Mouse (Mus musculus) C2C12 (cell line): ENCODE measurements around the gene Filip1l. TPM values are rescaled to one million over a fixed set of nuclear protein-coding genes. Genes with fewer than 3 reads are reported as not detected.
"Not testable (repeated sequence)": the region's sequence is repeated elsewhere in the genome, so short reads cannot be mapped to it uniquely, and the experiment has no call there.

Experiments used
- H3K27me3 ChIP-seq: one replicate; pipeline ENCODE4 v1.6.1; 2011; ENCODE audit not compliant: control insufficient read depth, insufficient read depth, insufficient read length
- H3K36me3 ChIP-seq: one replicate; pipeline ENCODE4 v1.6.1; 2011; ENCODE audit not compliant: control insufficient read depth, insufficient read depth
- H3K4me3 ChIP-seq: one replicate; pipeline ENCODE4 v1.5.1; 2011; ENCODE audit warnings: mild to moderate bottlenecking, control low read depth; ENCODE audit not compliant: poor library complexity, insufficient read depth, severe bottlenecking
- H3K79me2 ChIP-seq: one replicate; pipeline ENCODE4 v1.6.1; 2011; ENCODE audit not compliant: control insufficient read depth, insufficient read depth
- H3K79me3 ChIP-seq: one replicate; pipeline ENCODE4 v1.6.1; 2011; ENCODE audit warnings: low read depth, control low read depth
- H3ac ChIP-seq: one replicate; pipeline ENCODE3; 2011; ENCODE audit warnings: low read depth; ENCODE audit not compliant: control insufficient read depth, insufficient read length
- CEBPB ChIP-seq: IDR thresholded peaks from one replicate; pipeline ENCODE4 v1.6.1; 2011; ENCODE audit warnings: low read depth, mild to moderate bottlenecking, control low read depth, moderate library complexity
- CTCF ChIP-seq: IDR thresholded peaks from one replicate; pipeline ENCODE4 v1.5.1; 2011; ENCODE audit not compliant: control insufficient read depth, insufficient read depth, insufficient read length
- FOSL1 ChIP-seq: IDR thresholded peaks from one replicate; pipeline ENCODE4 v1.8.0; 2011; ENCODE audit warnings: mild to moderate bottlenecking, low read length; ENCODE audit not compliant: poor library complexity, insufficient read depth, severe bottlenecking
- MAX ChIP-seq: IDR thresholded peaks from one replicate; pipeline ENCODE4 v1.6.1; 2011; ENCODE audit warnings: mild to moderate bottlenecking, control low read depth
- MYOD1 ChIP-seq: IDR thresholded peaks from one replicate; pipeline ENCODE4 v1.6.1; 2011; ENCODE audit warnings: low read depth; ENCODE audit not compliant: control insufficient read depth, insufficient read length
- MYOG ChIP-seq: IDR thresholded peaks from one replicate; pipeline ENCODE4 v1.6.1; 2011; ENCODE audit not compliant: control insufficient read depth, insufficient read length; ENCODE audit errors: extremely low read depth
- USF1 ChIP-seq: IDR thresholded peaks from one replicate; pipeline ENCODE4 v1.6.1; 2011; ENCODE audit warnings: low read depth, mild to moderate bottlenecking, control low read depth, moderate library complexity
- polyA plus RNA-seq: library from polyadenylated mRNA; unstranded; fragments of >200 nt; fragmentation: generic; extraction: Trizol; gene quantifications from one replicate; pipeline ENCODE4 v1.2.1, GENCODE M21; 2012; ENCODE audit warnings: missing spikeins

The Filip1l gene
- polyA plus RNA-seq, 1 experiment, result 18.8 TPM

- Histone ChIP-seq H3K79me3 (no peaks in the 10 kb centered on the region), H3K79me2 (no peaks in the 10 kb centered on the region)
Measured at GRCm38 (mm10) chr16:57389566-57390251, 36.8 kb downstream of the Filip1l start.

GRCm38 (mm10) chr16:57391171-57391570 lies 38.3 kb downstream of the Filip1l start:
- H3K79me2 ChIP-seq, H3ac ChIP-seq, H3K27me3 ChIP-seq, H3K4me3 ChIP-seq, H3K79me3 ChIP-seq, H3K36me3 ChIP-seq: not testable (repeated sequence)

More at GRCm38 (mm10) chr16:57389566-57390251, 36.8 kb downstream of the Filip1l start:
- H3K4me3 ChIP-seq, result no peak overlapping the region
- TF ChIP-seq USF1, result no peak
- H3K36me3 ChIP-seq, result no peaks in the 10 kb centered on the region
- H3ac ChIP-seq, result no peak overlapping the region
- no peaks in the 10 kb centered on the region for H3K27me3 ChIP-seq

- H3K4me3 ChIP-seq, result no peak overlapping the region
- H3K79me2 ChIP-seq, result no peaks in the 10 kb centered on the region
- TF ChIP-seq CTCF (no peak), FOSL1 (no peak), MAX (no peak), MYOG (no peak), MYOD1 (no peak), USF1 (no peak), CEBPB (no peak)
- no peaks in the 10 kb centered on the region for H3K79me3 ChIP-seq
- no peaks in the 10 kb centered on the region for H3K27me3 ChIP-seq
- H3K36me3 ChIP-seq, result no peaks in the 10 kb centered on the region
- no peak overlapping the region for H3ac ChIP-seq
Measured at GRCm38 (mm10) chr16:57392461-57392860, 39.6 kb downstream of the Filip1l start.

GRCm38 (mm10) chr16:57393161-57393560 lies 40.3 kb downstream of the Filip1l start:
- Histone ChIP-seq H3K36me3 (no peaks in the 10 kb centered on the region), H3ac (no peak overlapping the region), H3K27me3 (no peaks in the 10 kb centered on the region), H3K79me2 (no peaks in the 10 kb centered on the region), H3K79me3 (no peaks in the 10 kb centered on the region), H3K4me3 (no peak overlapping the region)
- TF ChIP-seq CEBPB, result no peak

- Histone ChIP-seq H3K79me2 (no peaks in the 10 kb centered on the region), H3ac (no peak overlapping the region), H3K79me3 (no peaks in the 10 kb centered on the region), H3K4me3 (no peak overlapping the region), H3K36me3 (no peaks in the 10 kb centered on the region), H3K27me3 (no peaks in the 10 kb centered on the region)
- TF ChIP-seq CEBPB (no peak), CTCF (no peak), MYOG (no peak), USF1 (no peak), FOSL1 (no peak), MAX (no peak), MYOD1 (no peak)
Measured at GRCm38 (mm10) chr16:57396249-57396648, 43.4 kb downstream of the Filip1l start.

- Histone ChIP-seq H3ac (no peak overlapping the region), H3K27me3 (no peaks in the 10 kb centered on the region), H3K79me2 (no peaks in the 10 kb centered on the region), H3K4me3 (no peak overlapping the region), H3K79me3 (no peaks in the 10 kb centered on the region), H3K36me3 (no peaks in the 10 kb centered on the region)
- TF ChIP-seq FOSL1 (no peak), MYOG (no peak), CEBPB (no peak), CTCF (no peak), MAX (no peak), USF1 (no peak), MYOD1 (no peak)
Measured at GRCm38 (mm10) chr16:57397845-57398244, 45.0 kb downstream of the Filip1l start.
